Comparison of ENCODE assay signal across 8 mouse cellular contexts in genomic region chr12:107980261-107980961, GRCm38 (mm10). TPM values are rescaled to one million over a fixed set of nuclear protein-coding genes. Genes with fewer than 3 reads are reported as not detected.
DNase-seq lines count a peak whose midpoint lies in the region; ATAC-seq and TF ChIP-seq lines count a peak whose summit lies in the region.

No protein-coding gene starts in this region.

- TF ChIP-seq CTCF in liver, postnatal 0 days (IDR thresholded peaks at IDR 0.05; ENCODE audit: low read depth), result no peak

- no peaks in the 10 kb centered on the region for H3K27me3 ChIP-seq in embryonic facial prominence, embryonic 13.5 days
- no peaks in the 10 kb centered on the region for H3K27me3 ChIP-seq in intestine, embryonic 16.5 days (replicated peaks; ENCODE audit: control insufficient read depth, insufficient read depth, low read length)
- H3K27me3 ChIP-seq in liver, postnatal 0 days (ENCODE audit: insufficient read depth, low read length), result peaks cover 64% of the 10 kb centered on the region

- peak overlapping the region; percentile 76 for H3K4me2 ChIP-seq in embryonic facial prominence, embryonic 13.5 days
- H3K4me2 ChIP-seq in intestine, embryonic 16.5 days (ENCODE audit: low read depth, low read length), result peak overlapping the region; percentile 96
- peak overlapping the region; percentile 73 for H3K4me2 ChIP-seq in liver, postnatal 0 days (ENCODE audit: low read depth, low read length)

- peaks cover 7% of the 10 kb centered on the region; the same call in 1 of the 2 replicates for H3K36me3 ChIP-seq in embryonic facial prominence, embryonic 13.5 days
- H3K36me3 ChIP-seq in intestine, embryonic 16.5 days (ENCODE audit: control insufficient read depth, insufficient read depth, low read length), result no peaks in the 10 kb centered on the region
- no peaks in the 10 kb centered on the region for H3K36me3 ChIP-seq in liver, postnatal 0 days (replicated peaks; ENCODE audit: insufficient read depth, low read length)

- intact Hi-C loops in left cerebral cortex, postnatal 4 days (cut with DNase I), result no loop called here

- 2% methylated on average over 51 of the region's 51 CpGs for WGBS in embryonic facial prominence, embryonic 13.5 days
- 2% methylated on average over 51 of the region's 51 CpGs for WGBS in intestine, embryonic 16.5 days
- 3% methylated on average over 48 of the region's 51 CpGs for WGBS in liver, postnatal 0 days (ENCODE audit: insufficient replicate concordance)

- no peaks in the 10 kb centered on the region for H3K9me3 ChIP-seq in embryonic facial prominence, embryonic 13.5 days
- H3K9me3 ChIP-seq in intestine, embryonic 16.5 days (ENCODE audit: control insufficient read depth, low read length), result no peaks in the 10 kb centered on the region
- no peaks in the 10 kb centered on the region for H3K9me3 ChIP-seq in liver, postnatal 0 days (ENCODE audit: low read length)

- no peak for TF ChIP-seq EP300 in liver, postnatal 0 days (IDR thresholded peaks at IDR 0.05; ENCODE audit: low read depth)

- no peak; the same call in 1 of the 2 replicates for ATAC-seq in embryonic facial prominence, embryonic 13.5 days (ENCODE audit: insufficient number of reproducible peaks, insufficient read depth, low FRiP score, low TSS enrichment, low read depth)
- ATAC-seq in intestine, embryonic 16.5 days, result peak; percentile 76
- ATAC-seq in liver, postnatal 0 days, result no peak

- H3K27ac ChIP-seq in embryonic facial prominence, embryonic 13.5 days, result peak overlapping the region; percentile 78
- H3K27ac ChIP-seq in intestine, embryonic 16.5 days (ENCODE audit: low read length), result peak overlapping the region; percentile 64
- H3K27ac ChIP-seq in liver, postnatal 0 days (ENCODE audit: low read depth), result no peak overlapping the region

- H3K4me3 ChIP-seq in embryonic facial prominence, embryonic 13.5 days, result peak overlapping the region; percentile 41
- peak overlapping the region; percentile 54 for H3K4me3 ChIP-seq in intestine, embryonic 16.5 days (ENCODE audit: low read length)
- peak overlapping the region; percentile 39 for H3K4me3 ChIP-seq in liver, postnatal 0 days (ENCODE audit: low read depth, low read length)

- H3K9ac ChIP-seq in embryonic facial prominence, embryonic 13.5 days, result peak overlapping the region; percentile 72
- peak overlapping the region; percentile 73 for H3K9ac ChIP-seq in intestine, embryonic 16.5 days (ENCODE audit: low read depth, low read length)
- H3K9ac ChIP-seq in liver, postnatal 0 days (replicated peaks), result no peak overlapping the region

- H3K4me1 ChIP-seq in embryonic facial prominence, embryonic 13.5 days, result peaks cover 97% of the 10 kb centered on the region
- H3K4me1 ChIP-seq in intestine, embryonic 16.5 days (ENCODE audit: control insufficient read depth, insufficient read depth, low read length), result peaks cover 31% of the 10 kb centered on the region
- H3K4me1 ChIP-seq in liver, postnatal 0 days (ENCODE audit: insufficient read depth), result peaks cover 3% of the 10 kb centered on the region; the same call in 1 of the 2 replicates

- peak; percentile 49 for DNase-seq in left cerebral cortex, postnatal 4 days
- DNase-seq in left cerebral cortex, adult 18-20 months (ENCODE audit: low spot score in 2 of 2), result no peak
- no peak for DNase-seq in liver, postnatal 0 days
- peak; percentile 79 for DNase-seq in yolk sac, embryonic 10.5 days (ENCODE audit: low spot score)
- no peak for DNase-seq in urinary bladder, postnatal 4 days (ENCODE audit: low spot score in 2 of 2)
- DNase-seq in adipocyte (ENCODE audit: low spot score), result no peak

RNA-seq across cellular contexts. Expression of gene Bcl11b, which starts 23.0 kb away (rescaled TPM):
- 100 to 1,000 TPM; 125 to 127 TPM for total RNA-seq in left cerebral cortex, postnatal 4 days (2021)
- 10 to 100 TPM; 60.4 to 75.6 TPM for total RNA-seq in left cerebral cortex, adult 18-20 months (2021)
- 35.7 and 40.6 TPM in 2 replicates for polyA plus RNA-seq in embryonic facial prominence, embryonic 13.5 days (2015; fragmentation: Nextera tagmentation; extraction: Ambion mirVana)
- 3.4 and 5.5 TPM in 2 replicates for polyA plus RNA-seq in intestine, embryonic 16.5 days (2015; fragmentation: Nextera tagmentation; extraction: Ambion mirVana)
- polyA plus RNA-seq in liver, postnatal 0 days (2015; fragmentation: Nextera tagmentation; extraction: Ambion mirVana), result 0.02 TPM in 1 of 2 replicates, not detected in the other

Comparison
In these comparisons a context has a peak if more than half of its experiments do, and no peak if none do; other contexts are left out.
1. DNase-seq: peak in left cerebral cortex, postnatal 4 days (single experiment) and yolk sac, embryonic 10.5 days (single experiment); none in left cerebral cortex, adult 18-20 months (0 of 2), liver, postnatal 0 days (single experiment), urinary bladder, postnatal 4 days (0 of 2) and adipocyte (single experiment).
2. Peak in every context shown above with its lines, with median percentiles within 50 percentile points of each other: H3K4me2 ChIP-seq and H3K4me3 ChIP-seq.